Mouse (Mus musculus) erythroblast, embryonic 14.5 days (primary cell): Measurements from ENCODE around the gene Gpc3. TPM values are rescaled to one million over a fixed set of nuclear protein-coding genes. Genes with fewer than 3 reads are reported as not detected.
A peak's percentile ranks its signal among the peaks of the same experiment; 100 is the strongest.

ENCODE experiments used
- H3K27me3 ChIP-seq: 2 replicates; pipeline ENCODE4 v1.6.1; 2012; ENCODE audit warnings: inconsistent platforms; ENCODE audit not compliant: control insufficient read depth
- H3K36me3 ChIP-seq: 2 replicates; pipeline ENCODE4 v1.6.1; 2012; ENCODE audit warnings: mild to moderate bottlenecking, inconsistent platforms; ENCODE audit not compliant: control insufficient read depth
- H3K4me1 ChIP-seq: 2 replicates; pipeline ENCODE4 v1.6.1; 2012; ENCODE audit warnings: inconsistent platforms; ENCODE audit not compliant: control insufficient read depth
- H3K4me3 ChIP-seq: replicated peaks from 2 replicates; pipeline ENCODE3; 2012; ENCODE audit warnings: moderate library complexity, mild to moderate bottlenecking, inconsistent platforms
- H3K9me3 ChIP-seq: 2 replicates; pipeline ENCODE4 v1.6.1; 2012; ENCODE audit warnings: low read length, inconsistent platforms, mixed read lengths; ENCODE audit not compliant: control insufficient read depth
- GATA1 ChIP-seq: IDR thresholded peaks from 2 replicates; pipeline ENCODE4 v1.6.1; 2012; ENCODE audit warnings: low read length, inconsistent platforms, mixed read lengths
- TAL1 ChIP-seq: IDR thresholded peaks from 3 replicates; pipeline ENCODE4 v1.6.1; 2012; ENCODE audit warnings: low read length, inconsistent platforms, mixed read lengths
- polyA plus RNA-seq: library from polyadenylated mRNA; stranded (reverse); fragments of >175 nt; gene quantifications from 2 replicates; pipeline ENCODE4 v1.2.3, GENCODE M21; 2012

The Gpc3 gene
- polyA plus RNA-seq = 0.07 and 0.08 TPM in 2 replicates

GRCm38 (mm10) chrX:52613328-52614030 lies at the start of gene Gpc3:
Gene Gpc3, minus strand, starts transcription at chrX:52613950.
- peaks cover 12% of the 10 kb centered on the region for H3K9me3 ChIP-seq
- peak within 1 kb of the TSS; percentile 49 for H3K4me3 ChIP-seq
- no peaks in the 10 kb centered on the region for H3K36me3 ChIP-seq
- no peak for TF ChIP-seq GATA1
- no peak for TF ChIP-seq TAL1
- H3K4me1 ChIP-seq = peaks cover 4% of the 10 kb centered on the region
- H3K27me3 ChIP-seq = peaks cover 33% of the 10 kb centered on the region

DNA sequence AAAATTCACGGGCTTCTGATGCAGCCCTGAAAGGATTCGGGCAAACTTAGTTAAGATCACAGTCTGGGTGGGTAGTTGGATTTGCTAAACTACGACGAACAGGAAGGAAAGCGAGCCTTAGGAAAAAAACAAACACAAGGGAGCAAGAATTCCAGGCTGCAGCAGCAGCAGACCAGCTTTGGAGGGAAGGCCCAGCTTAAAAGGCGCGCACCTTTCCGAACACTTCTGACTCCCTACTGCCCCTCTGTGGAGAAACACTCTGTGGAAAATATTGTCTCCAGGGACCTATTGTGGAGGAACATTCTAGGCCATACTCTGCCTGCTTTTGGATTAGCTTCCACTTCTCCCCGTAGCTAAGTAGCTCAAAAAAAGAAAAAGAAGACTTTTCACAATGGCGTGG lies 38.2 kb upstream of the Gpc3 start:
- no peaks in the 10 kb centered on the region for H3K36me3 ChIP-seq
- no peaks in the 10 kb centered on the region for H3K27me3 ChIP-seq
- H3K9me3 ChIP-seq = no peaks in the 10 kb centered on the region
- TF ChIP-seq GATA1 (no peak), TAL1 (no peak)
- H3K4me3 ChIP-seq = no peak overlapping the region
- no peaks in the 10 kb centered on the region for H3K4me1 ChIP-seq

GRCm38 (mm10) chrX:52651472-52651948 lies 37.8 kb upstream of the Gpc3 start:
- H3K36me3 ChIP-seq = no peaks in the 10 kb centered on the region
- no peak for TF ChIP-seq TAL1
- no peak for TF ChIP-seq GATA1
- H3K27me3 ChIP-seq = no peaks in the 10 kb centered on the region
- no peak overlapping the region for H3K4me3 ChIP-seq
- no peaks in the 10 kb centered on the region for H3K4me1 ChIP-seq
- H3K9me3 ChIP-seq = no peaks in the 10 kb centered on the region

GRCm38 (mm10) chrX:52648910-52649785 lies 35.4 kb upstream of the Gpc3 start:
- TF ChIP-seq TAL1 (no peak), GATA1 (no peak)
- Histone ChIP-seq H3K4me1 (no peaks in the 10 kb centered on the region), H3K27me3 (no peaks in the 10 kb centered on the region), H3K4me3 (no peak overlapping the region), H3K9me3 (no peaks in the 10 kb centered on the region), H3K36me3 (no peaks in the 10 kb centered on the region)

- Histone ChIP-seq H3K9me3 (no peaks in the 10 kb centered on the region), H3K4me1 (no peaks in the 10 kb centered on the region), H3K27me3 (no peaks in the 10 kb centered on the region), H3K4me3 (no peak overlapping the region), H3K36me3 (no peaks in the 10 kb centered on the region)
- TF ChIP-seq TAL1 (no peak), GATA1 (no peak)
These were observed 30.6 kb upstream of the Gpc3 start for GRCm38 (mm10) chrX:52644393-52644792.

- H3K4me3 ChIP-seq = no peak overlapping the region
- no peaks in the 10 kb centered on the region for H3K4me1 ChIP-seq
- no peaks in the 10 kb centered on the region for H3K9me3 ChIP-seq
- TF ChIP-seq GATA1 (no peak), TAL1 (no peak)
- H3K27me3 ChIP-seq = no peaks in the 10 kb centered on the region
- H3K36me3 ChIP-seq = no peaks in the 10 kb centered on the region
These were observed 29.6 kb upstream of the Gpc3 start for GRCm38 (mm10) chrX:52643350-52643749.

DNA sequence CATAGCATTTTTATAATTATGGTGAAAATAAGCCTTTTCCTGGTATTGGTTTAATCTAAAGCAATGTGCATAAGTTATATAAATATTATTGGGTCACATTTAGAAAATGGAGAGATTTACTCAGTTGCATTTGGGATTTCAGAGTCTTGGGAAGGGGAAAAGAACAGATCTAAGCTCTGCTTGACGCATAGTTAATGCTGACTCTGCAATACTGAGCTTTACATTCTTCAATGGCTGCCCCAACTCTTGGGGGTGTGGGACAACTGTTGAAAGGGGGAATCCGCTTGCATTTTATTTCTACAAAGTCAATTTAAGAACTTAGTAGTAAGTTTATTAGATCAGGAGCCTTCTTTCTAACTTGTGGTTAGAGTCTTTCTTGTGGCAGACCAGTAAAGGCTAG lies 28.4 kb upstream of the Gpc3 start:
- no peaks in the 10 kb centered on the region for H3K36me3 ChIP-seq
- no peak for TF ChIP-seq TAL1
- no peak for TF ChIP-seq GATA1
- no peaks in the 10 kb centered on the region for H3K9me3 ChIP-seq
- H3K4me1 ChIP-seq = no peaks in the 10 kb centered on the region
- no peak overlapping the region for H3K4me3 ChIP-seq
- H3K27me3 ChIP-seq = no peaks in the 10 kb centered on the region

DNA sequence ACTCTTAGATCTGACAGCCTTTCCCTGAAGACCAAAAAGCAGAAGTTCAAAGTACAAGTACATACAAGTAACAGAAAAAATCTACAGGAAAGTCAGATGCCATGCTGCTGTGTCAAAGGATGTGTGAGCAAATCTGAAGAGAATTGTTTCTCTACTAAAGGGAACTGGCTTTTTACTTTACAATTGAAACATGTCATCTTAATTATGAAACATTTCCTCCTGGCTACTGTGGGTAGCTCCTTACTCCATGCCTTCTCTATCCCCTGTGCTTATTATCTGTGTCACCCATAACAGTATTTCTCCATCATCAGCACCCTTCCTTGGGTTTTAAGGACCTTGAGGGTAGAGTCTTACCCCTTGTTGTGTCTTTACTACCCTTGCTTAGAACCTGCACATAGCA lies 23.7 kb upstream of the Gpc3 start:
- TF ChIP-seq GATA1 (no peak), TAL1 (no peak)
- no peaks in the 10 kb centered on the region for H3K4me1 ChIP-seq
- no peak overlapping the region for H3K4me3 ChIP-seq
- no peaks in the 10 kb centered on the region for H3K27me3 ChIP-seq
- no peaks in the 10 kb centered on the region for H3K9me3 ChIP-seq
- no peaks in the 10 kb centered on the region for H3K36me3 ChIP-seq

- no peaks in the 10 kb centered on the region for H3K4me1 ChIP-seq
- no peaks in the 10 kb centered on the region for H3K36me3 ChIP-seq
- TF ChIP-seq TAL1 = no peak
- TF ChIP-seq GATA1 = no peak
- H3K27me3 ChIP-seq = no peaks in the 10 kb centered on the region
- H3K4me3 ChIP-seq = no peak overlapping the region
- H3K9me3 ChIP-seq = no peaks in the 10 kb centered on the region
These were observed 20.2 kb upstream of the Gpc3 start for GRCm38 (mm10) chrX:52633976-52634375.
